Mouse (Mus musculus) Patski (cell line): Measurements from ENCODE around the gene Scrn2. TPM values are rescaled to one million over a fixed set of nuclear protein-coding genes. Genes with fewer than 3 reads are reported as not detected.

Experiments
- ATAC-seq: fragments of 100-300 bp; one replicate; pipeline ENCODE4 v1.8.0; 2021
- CTCF ChIA-PET: fragments of 350-600 bp; sonication (Branson Sonifier 250); formaldehyde crosslinking; loops from one replicate; lab custom pipeline; 2022; ENCODE audit warnings: inconsistent platforms; lab: Charles Lee
- POLR2A ChIA-PET: fragments of 350-600 bp; sonication (Branson Sonifier 250); formaldehyde crosslinking; loops from one replicate; lab custom pipeline; 2022; ENCODE audit warnings: antibody characterized with exemption, inconsistent platforms; lab: Charles Lee
- DNase-seq: peaks from one replicate; pipeline ENCODE4 v3.0.0-alpha.2; 2011; ENCODE audit warnings: low read depth, low spot score
- H3K27me3 ChIP-seq: fragments of 371-371 bp; one replicate; pipeline ENCODE4 v1.5.1; 2021
- CTCF ChIP-seq: fragments of 100-300 bp; IDR thresholded peaks from one replicate; pipeline ENCODE4 v1.5.1; 2021
- in situ Hi-C: fragments of 300-500 bp; cut with MboI; formaldehyde crosslinking; loops from 3 replicates; pipeline ENCODE4 v1.11.1; 2018; ENCODE audit warnings: low pct_unique_long_range_greater_than_20kb, mixed read lengths
- polyA plus RNA-seq: library from polyadenylated mRNA; unstranded; gene quantifications from one replicate; pipeline ENCODE4 v1.2.3, GENCODE M21; 2021

The Scrn2 gene
- polyA plus RNA-seq, 1 experiment from 2014 or later = 47.0 TPM

DNA sequence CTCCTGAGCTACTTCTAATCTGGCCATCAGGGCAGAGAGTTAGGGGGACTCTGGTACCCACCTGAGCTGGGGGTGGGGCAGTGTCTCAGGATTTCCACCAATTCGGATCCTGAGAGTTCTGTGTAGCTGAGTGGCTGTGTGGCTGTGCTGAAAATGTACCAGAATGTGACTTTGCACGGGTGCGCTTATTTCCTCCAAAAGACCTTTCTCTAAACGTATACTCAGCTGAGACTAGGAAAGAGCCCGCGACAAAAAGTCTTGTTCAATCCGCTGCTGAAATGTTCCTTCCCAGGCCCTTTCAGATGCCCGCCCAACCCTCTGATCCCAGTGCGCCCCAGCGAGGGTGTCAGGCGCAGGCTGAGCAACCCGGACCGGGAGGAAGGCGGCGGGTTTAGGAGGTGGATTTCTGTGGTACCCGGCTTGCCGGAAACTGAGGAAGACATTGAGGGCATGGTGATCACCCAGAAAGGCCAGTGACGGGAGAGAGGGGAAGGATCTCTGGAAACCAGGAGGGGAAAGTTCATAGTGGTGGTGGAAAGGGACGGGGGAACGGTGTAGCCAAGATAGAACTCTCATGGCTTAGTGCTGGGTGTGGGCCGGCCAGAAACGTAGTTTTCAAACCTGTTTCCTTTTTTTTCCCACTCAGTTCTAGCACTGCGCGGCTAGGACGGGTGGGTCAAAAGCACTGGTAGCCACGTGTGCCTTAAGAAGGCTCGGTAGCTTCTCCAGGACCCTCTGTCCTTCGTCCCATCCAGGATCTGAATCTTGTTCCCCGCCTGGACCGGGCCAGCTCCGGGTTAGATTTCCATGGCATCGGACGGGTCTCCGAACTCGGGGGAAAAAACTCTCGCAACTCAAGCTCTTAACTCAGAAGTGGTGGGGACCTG is 11.8 kb upstream of the Scrn2 start:
- no peak for ATAC-seq
- peaks cover 30% of the 10 kb centered on the region for H3K27me3 ChIP-seq
- ChIA-PET POLR2A (no interaction called here), CTCF (no interaction called here)
- TF ChIP-seq CTCF = no peak
- no peak for DNase-seq
- in situ Hi-C loops = no loop called here

DNA sequence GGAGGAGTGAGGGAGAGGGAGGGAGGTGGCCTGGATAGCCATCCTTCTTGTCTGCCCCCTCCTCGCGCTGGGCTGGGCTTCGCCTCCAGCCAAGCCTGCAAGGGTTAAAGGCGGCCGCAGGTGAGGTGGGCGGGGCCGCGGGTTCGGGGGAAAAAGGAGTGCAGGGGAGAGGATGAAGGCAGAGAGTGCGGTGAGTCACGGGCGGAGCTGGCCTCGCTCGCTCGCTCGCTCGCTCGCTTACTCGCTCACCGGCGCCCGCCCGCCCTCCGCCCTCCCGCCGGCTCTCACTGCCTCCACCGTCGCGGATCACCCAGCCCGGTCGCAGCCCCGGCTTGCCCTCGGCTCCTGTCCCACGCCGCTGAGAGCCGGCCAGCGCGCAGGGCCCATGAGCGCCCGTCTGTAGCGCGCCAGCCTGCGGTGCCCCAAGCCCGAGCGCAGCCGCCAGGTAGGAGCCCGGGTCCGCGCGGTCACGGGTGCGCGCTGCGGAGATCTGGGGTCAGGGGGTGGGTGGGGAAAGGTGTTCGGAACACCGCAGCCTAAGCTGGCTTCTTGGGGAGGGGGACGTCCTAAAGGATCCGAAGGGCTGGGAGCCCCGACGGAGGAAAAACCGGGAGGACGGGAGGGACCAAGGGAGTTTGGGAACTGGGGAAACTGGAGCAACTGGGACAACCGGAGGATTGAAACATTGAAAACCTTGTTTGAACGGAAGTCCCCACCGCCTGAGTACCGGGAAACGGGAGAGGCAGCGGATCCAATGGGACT is 11.0 kb upstream of the Scrn2 start:
- no peak for ATAC-seq
- in situ Hi-C loops = no loop called here
- POLR2A ChIA-PET = no interaction called here
- no peak for TF ChIP-seq CTCF
- no peak for DNase-seq
- CTCF ChIA-PET = interaction anchor here (0.9 kb wide), 1 partner anchor 41 kb away, joined by 3 read pairs; no protein-coding TSS in a partner anchor
- peaks cover 30% of the 10 kb centered on the region for H3K27me3 ChIP-seq

DNA sequence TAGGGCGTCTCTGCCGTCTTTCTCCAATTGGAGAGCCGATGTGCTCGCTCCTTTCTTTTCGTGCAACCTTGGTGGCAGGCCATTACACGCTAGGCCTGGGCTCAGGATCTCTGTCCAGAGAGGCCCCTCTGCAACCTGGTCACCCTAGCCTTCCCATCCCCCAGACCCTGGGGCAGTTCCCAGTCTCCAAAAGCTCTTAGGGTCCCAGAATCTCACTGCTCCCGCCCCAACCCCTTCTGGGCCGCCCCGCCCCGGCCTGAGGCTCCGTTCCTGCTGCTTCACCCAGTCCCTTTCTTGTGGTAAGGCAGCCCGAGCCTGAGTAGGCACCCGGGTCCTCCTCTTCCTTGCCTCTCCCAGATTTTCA is 10.4 kb upstream of the Scrn2 start:
- H3K27me3 ChIP-seq = peaks cover 26% of the 10 kb centered on the region
- no peak for TF ChIP-seq CTCF
- ChIA-PET POLR2A (no interaction called here), CTCF (interaction anchor here (0.9 kb wide), 1 partner anchor 41 kb away, joined by 3 read pairs; no protein-coding TSS in a partner anchor)
- in situ Hi-C loops = no loop called here
- DNase-seq (no peak), ATAC-seq (no peak)

DNA sequence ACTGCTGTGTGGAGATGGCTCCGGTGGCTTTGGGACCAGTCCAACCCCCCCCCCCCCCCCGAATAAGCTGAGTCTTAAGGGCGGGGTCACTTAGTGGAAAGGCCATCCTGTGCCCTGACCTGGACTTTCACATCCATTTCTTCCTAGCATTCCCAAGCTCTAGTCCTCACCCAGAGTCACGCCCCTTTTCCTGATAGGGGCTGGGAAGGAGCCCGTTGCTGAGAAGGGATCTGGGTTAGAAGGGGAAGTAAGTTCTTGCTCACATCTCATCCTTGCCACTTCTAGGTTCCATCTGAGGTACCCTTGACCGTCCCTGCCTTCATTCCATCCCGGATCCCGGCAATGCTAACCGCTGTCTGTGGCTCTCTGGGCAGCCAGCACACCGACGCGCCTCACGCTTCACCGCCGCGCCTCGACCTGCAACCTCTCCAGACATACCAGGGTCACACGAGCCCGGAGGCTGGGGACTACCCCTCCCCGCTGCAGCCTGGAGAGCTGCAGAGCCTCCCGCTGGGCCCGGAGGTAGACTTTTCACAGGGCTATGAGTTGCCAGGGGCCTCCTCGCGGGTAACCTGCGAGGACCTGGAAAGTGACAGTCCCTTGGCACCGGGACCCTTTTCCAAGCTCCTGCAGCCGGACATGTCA is 8.5 kb upstream of the Scrn2 start:
- DNase-seq (no peak), ATAC-seq (no peak)
- no peak for TF ChIP-seq CTCF
- peaks cover 24% of the 10 kb centered on the region for H3K27me3 ChIP-seq
- ChIA-PET POLR2A (interaction anchor here (0.6 to 0.9 kb wide), 3 partner anchors 25 to 46 kb away, joined by 3 to 4 read pairs (median 4); no protein-coding TSS in a partner anchor), CTCF (interaction anchor here (0.7 to 3.0 kb wide), 8 partner anchors 11 to 92 kb away, joined by 3 to 22 read pairs (median 3); partner anchors contain the start of gene Sp2)
- in situ Hi-C loops = loop anchor here (5.0 kb wide), 1 partner anchor 34 kb away; no protein-coding TSS in a partner anchor

- POLR2A ChIA-PET = interaction anchor here (0.9 to 1.3 kb wide), 2 partner anchors 34 to 38 kb away, joined by 3 read pairs; no protein-coding TSS in a partner anchor
- ATAC-seq = peak; percentile 19
- TF ChIP-seq CTCF = no peak
- in situ Hi-C loops = loop anchor here (5.0 kb wide), 1 partner anchor 35 kb away; no protein-coding TSS in a partner anchor
- no peak for DNase-seq
- CTCF ChIA-PET = interaction anchor here (0.7 to 3.0 kb wide), 8 partner anchors 11 to 93 kb away, joined by 3 to 22 read pairs (median 3); partner anchors contain the start of gene Sp2
- peaks cover 18% of the 10 kb centered on the region for H3K27me3 ChIP-seq
Observed at GRCm38 (mm10) chr11:97021873-97022484, 7.8 kb upstream of the Scrn2 start.

DNA sequence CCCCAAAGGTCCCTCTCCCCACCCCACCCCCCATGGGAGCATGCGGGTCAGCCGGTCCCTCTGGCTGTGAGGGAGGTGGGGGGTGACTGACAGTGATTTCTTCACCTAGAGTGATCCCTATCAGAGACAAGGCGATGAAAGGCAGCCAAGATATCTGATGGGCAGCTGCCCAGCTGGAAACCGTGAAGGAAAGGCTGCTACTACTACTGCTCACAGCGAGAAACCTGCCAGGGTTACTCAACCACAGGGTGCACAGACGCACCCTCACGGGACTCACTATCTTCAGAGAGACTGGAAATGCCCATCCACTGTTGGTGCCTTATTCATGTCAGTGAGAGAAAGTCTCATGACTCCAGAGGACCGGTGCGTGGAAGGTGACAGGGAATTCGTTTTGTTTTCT is 4.8 kb upstream of the Scrn2 start:
- no peak for TF ChIP-seq CTCF
- ATAC-seq (no peak), DNase-seq (no peak)
- POLR2A ChIA-PET = no interaction called here
- H3K27me3 ChIP-seq = no peaks in the 10 kb centered on the region
- in situ Hi-C loops = loop anchor here (5.0 kb wide), 2 partner anchors 38 to 98 kb away; partner anchors contain the start of gene Prr15l
- CTCF ChIA-PET = interaction anchor here (0.7 to 6.7 kb wide), 3 partner anchors 11 to 48 kb away, joined by 3 to 42 read pairs (median 11); partner anchors contain the start of gene Sp2

DNA sequence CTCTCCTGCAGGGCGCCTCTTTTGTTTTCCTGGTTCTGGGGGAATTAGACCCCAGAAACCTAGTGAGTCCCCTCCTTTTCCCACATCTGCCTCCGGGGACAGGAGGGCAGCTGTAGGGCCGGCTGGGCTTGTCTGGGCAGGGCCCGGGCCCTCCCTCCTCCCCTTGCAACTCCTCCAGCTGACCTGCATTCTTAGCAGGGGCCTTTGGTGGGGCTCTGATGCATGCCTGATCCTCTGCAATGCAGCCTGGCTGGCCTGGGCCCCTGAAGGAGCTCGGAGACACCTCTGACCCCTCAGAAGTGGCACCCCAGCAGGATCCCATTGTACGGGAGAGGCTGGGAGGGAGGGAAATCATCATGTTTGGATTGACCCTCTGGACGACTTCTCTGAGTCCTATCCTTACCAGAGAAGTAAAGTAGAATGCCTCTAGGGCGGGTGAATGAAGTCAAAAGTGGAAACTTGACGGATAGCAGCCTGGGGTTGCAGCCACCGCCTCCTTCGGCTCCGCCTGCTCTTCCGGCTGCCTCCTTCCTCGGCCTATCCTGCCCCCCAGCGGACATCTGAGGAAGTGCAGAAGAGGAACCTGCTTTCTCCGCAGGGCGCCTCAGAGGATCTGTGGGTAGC is 3.9 kb upstream of the Scrn2 start:
- TF ChIP-seq CTCF = no peak
- ATAC-seq (peak; percentile 50), DNase-seq (no peak)
- POLR2A ChIA-PET = interaction anchor here (1.2 to 1.4 kb wide), 2 partner anchors 41 to 47 kb away, joined by 3 to 5 read pairs; no protein-coding TSS in a partner anchor
- in situ Hi-C loops = loop anchor here (5.0 kb wide), 1 partner anchor 99 kb away; the partner anchor contains the start of gene Prr15l
- H3K27me3 ChIP-seq = no peaks in the 10 kb centered on the region
- CTCF ChIA-PET = interaction anchor here (0.7 to 6.7 kb wide), 13 partner anchors 9 to 151 kb away, joined by 3 to 42 read pairs (median 3); partner anchors contain the start of gene Sp2

DNA sequence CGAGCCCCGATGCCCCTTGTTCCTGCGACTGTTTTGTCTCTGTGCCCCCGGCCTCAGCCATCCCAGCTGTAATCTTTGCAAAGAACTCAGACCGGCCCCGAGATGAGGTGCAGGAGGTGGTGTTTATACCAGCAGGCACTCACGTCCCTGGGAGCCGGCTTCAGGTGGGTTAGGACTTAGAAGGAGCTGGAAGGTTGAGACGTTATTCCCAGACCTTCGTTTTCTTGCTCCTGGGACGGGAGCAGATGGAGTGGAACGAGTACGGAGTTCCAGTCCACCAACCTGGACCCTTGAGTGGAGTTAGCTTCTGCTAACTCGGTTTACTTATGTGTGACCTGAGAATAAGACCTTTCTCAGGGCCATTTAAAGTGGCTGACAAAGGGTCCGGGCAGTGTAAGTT is 688 bp downstream of the Scrn2 start:
- in situ Hi-C loops = no loop called here
- ATAC-seq = no peak
- CTCF ChIA-PET = interaction anchor here (1.0 to 6.7 kb wide), 8 partner anchors 10 to 98 kb away, joined by 3 to 42 read pairs (median 3); partner anchors contain the start of genes Lrrc46 and Mrpl10
- POLR2A ChIA-PET = no interaction called here
- TF ChIP-seq CTCF = no peak
- no peaks in the 10 kb centered on the region for H3K27me3 ChIP-seq
- no peak for DNase-seq

DNA sequence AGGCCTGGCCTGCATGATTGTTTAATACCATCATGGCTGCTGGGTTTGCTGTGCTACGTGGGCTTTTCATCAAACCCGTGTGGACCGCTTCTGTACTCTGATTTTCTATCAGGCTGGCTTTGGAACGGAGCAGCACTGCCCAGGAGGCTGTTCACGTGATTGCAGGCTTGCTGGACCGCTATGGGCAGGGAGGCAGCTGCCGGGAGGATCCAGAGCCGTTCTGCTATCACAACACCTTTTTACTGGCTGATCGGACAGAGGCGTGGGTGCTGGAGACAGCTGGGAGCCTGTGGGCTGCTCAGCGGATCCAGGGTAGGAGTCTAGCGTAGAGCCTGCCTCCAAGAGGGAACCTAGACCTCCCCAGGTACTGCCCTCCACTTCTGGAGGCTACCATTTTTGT is 2.2 kb downstream of the Scrn2 start:
- CTCF ChIA-PET = interaction anchor here (1.0 kb wide), 2 partner anchors 9 to 50 kb away, joined by 3 read pairs; no protein-coding TSS in a partner anchor
- H3K27me3 ChIP-seq = no peaks in the 10 kb centered on the region
- in situ Hi-C loops = no loop called here
- TF ChIP-seq CTCF = no peak
- no peak for ATAC-seq
- POLR2A ChIA-PET = no interaction called here
- DNase-seq = no peak
